Mouse (Mus musculus) C2C12 (cell line): ENCODE measurements at regions not wholly inside any gene's neighbourhood (a gene's known extent, or its start where the extent isn't known, plus 50 kb on each side); places are given as distances from the start of the nearest gene placed in this dataset.

Experiments
- CTCF ChIP-seq: IDR thresholded peaks from one replicate; pipeline ENCODE4 v1.5.1; 2011; ENCODE audit not compliant: control insufficient read depth, insufficient read depth, insufficient read length
- MAX ChIP-seq: IDR thresholded peaks from one replicate; pipeline ENCODE4 v1.6.1; 2011; ENCODE audit warnings: mild to moderate bottlenecking, control low read depth

- no peak for TF ChIP-seq CTCF
- no peak for TF ChIP-seq MAX
Observed at GRCm38 (mm10) chr10:17518423-17519175, 204.4 kb upstream of the Cited2 start.
